Mouse (Mus musculus) heart, postnatal 0 days (tissue): ENCODE data around the gene Irgc1.

ENCODE experiments used
- CTCF ChIP-seq: IDR thresholded peaks from 2 replicates; pipeline ENCODE4 v1.5.1; 2016; ENCODE audit warnings: antibody characterized with exemption, control low read depth, low read depth
- EP300 ChIP-seq: IDR thresholded peaks from 2 replicates; pipeline ENCODE4 v1.6.1; 2016; ENCODE audit warnings: antibody characterized with exemption, low read depth

DNA sequence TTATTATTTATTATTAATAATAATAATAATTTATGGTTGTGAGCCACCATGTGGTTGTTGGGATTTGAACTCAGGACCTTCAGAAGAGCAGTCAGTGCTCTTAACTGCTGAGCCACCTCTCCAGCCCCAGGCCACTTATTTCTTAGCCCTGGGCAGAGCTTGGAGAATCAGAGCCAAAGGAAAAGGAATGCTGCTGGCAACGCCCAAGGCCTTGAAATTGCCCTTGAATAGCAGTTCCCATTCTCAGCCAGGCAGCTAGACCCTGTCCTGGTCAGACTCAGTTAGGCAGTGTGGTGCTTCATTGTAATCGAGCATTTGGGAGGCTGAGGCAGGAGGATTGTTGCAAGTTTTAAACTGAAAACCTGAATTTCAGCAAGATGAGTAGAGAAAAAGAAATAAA lies 2.1 kb upstream of the Irgc1 start:
- no peak for TF ChIP-seq CTCF
- no peak for TF ChIP-seq EP300
